Mouse (Mus musculus) cerebellum, postnatal 4 days (tissue): ENCODE results near the gene P2ry14.
"Not testable (repeated sequence)": the region's sequence is repeated elsewhere in the genome, so short reads cannot be mapped to it uniquely, and the experiment has no call there.

Experiments
- DNase-seq, 2 experiments: peaks; one replicate each; pipeline ENCODE4 v3.0.0; 2022; ENCODE audit warnings: low spot score in 2 of 2, mixed read lengths in 1 of 2

P2ry14 gene

GRCm38 (mm10) chr3:59104462-59104861, 49.0 kb downstream of the P2ry14 start:
- no peak for DNase-seq

- no peak for DNase-seq
Observed at GRCm38 (mm10) chr3:59102146-59102545, 51.3 kb downstream of the P2ry14 start.

- DNase-seq = no peak
Observed at GRCm38 (mm10) chr3:59101218-59101986, 52.0 kb downstream of the P2ry14 start, which contains the start of gene Gpr171. Gpr171 (minus strand) TSS chr3:59101821.

DNA sequence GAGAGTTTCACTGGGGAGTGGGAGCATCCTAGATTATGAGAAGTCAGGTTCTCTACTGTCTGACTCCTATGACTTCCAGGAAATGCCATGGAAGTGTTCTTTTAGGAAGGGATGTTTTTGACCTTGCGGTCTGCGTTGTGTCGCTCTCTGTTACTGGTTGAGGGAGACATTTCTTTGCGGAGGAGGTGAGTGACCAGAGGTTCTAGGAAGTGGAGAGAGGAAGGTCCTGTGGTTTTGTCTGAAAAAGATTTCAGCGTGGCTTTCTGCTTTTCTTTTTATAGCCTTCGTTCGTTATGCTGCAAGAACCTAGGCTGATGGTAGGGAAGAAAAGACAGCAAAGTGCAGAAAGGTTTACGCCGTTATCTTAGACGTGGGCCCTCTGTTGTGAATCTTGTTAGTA, 54.9 kb downstream of the P2ry14 start:
- DNase-seq = no peak

DNA sequence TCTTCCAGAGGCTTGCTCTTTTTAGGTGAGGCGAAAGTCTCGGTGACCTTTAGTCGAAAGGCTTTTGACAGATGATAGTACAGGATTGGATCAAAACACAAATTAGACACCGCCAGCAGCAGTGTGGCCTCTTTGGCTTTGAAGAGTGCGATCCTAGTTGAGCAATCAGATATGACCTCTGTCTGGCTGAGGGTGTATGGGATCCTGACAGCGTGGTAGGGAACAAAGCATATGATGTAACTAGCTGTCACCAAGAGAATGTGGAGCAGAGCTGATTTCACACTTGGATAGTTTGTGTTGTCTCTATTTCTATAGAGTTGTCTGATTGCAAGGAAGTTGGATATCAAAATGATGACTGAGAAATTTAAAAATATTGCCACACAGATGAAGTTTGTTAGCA, 56.0 kb downstream of the P2ry14 start:
- no peak for DNase-seq

- DNase-seq = no peak
Observed at GRCm38 (mm10) chr3:59092702-59093101, 60.7 kb downstream of the P2ry14 start.

- no peak for DNase-seq
Observed at GRCm38 (mm10) chr3:59080919-59081318, 72.5 kb downstream of the P2ry14 start.

- DNase-seq = no peak
Observed at GRCm38 (mm10) chr3:59080293-59080916, 73.0 kb downstream of the P2ry14 start.

DNA sequence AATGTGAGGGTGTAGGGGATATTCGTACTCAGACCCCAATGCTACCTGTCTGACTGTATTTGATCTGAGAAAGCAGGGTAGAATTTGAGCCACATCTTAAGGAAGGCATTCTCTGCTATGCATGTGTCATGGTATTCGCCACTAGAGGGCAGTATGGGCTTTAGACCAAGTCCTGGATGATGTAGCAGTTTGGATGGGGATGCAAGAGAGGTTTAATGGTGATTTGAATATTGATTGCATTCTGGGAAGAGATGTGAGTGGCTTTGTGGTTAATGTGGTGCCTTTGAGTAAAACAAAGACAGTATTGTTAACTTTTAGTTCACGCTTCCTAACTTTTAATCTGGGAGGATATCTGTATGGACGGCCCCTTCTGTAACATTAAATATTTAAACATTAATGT, 74.1 kb downstream of the P2ry14 start:
- peak in 1 of 2 experiments; percentile 14 for DNase-seq

DNA sequence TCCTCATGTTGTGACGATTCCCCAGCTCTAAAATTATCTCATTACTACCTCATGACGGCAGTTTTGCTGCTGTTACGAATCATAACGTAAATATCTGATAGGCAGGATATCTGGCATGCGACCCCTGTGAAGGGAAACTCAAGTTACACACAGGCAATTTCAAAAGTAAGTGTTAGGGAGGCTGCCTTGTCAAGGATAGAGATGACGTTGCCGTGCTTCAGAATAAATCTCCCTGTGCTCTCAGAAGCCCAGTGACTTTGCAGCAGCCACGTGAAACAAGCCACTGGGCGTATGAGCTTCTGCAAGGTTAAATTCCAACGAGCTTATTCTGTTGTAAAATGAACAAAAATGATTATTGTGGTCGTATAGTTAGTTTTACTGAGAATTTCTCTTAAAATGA, 74.8 kb downstream of the P2ry14 start:
- DNase-seq = no peak

DNA sequence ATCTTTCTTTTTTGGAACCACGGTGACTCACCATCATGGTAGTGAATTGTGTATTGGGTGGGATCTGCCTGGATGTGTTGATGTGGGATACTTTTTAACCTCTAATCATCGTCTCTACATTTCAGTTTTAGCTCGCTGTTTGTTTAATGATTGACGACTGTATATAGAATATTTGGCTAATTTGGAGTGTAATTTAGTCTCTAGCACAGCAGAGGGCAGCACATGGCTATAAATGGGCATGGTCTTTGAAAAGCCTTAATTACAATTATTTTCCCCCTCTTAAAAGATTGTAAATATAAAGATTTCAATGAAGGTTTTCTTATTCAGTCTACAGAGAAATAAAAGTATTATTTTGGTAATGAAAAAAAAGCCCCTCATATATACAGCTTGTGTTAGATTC, 76.1 kb downstream of the P2ry14 start:
- no peak for DNase-seq

- not testable (repeated sequence) for DNase-seq
Observed at GRCm38 (mm10) chr3:59069071-59069470, 84.3 kb downstream of the P2ry14 start.

DNA sequence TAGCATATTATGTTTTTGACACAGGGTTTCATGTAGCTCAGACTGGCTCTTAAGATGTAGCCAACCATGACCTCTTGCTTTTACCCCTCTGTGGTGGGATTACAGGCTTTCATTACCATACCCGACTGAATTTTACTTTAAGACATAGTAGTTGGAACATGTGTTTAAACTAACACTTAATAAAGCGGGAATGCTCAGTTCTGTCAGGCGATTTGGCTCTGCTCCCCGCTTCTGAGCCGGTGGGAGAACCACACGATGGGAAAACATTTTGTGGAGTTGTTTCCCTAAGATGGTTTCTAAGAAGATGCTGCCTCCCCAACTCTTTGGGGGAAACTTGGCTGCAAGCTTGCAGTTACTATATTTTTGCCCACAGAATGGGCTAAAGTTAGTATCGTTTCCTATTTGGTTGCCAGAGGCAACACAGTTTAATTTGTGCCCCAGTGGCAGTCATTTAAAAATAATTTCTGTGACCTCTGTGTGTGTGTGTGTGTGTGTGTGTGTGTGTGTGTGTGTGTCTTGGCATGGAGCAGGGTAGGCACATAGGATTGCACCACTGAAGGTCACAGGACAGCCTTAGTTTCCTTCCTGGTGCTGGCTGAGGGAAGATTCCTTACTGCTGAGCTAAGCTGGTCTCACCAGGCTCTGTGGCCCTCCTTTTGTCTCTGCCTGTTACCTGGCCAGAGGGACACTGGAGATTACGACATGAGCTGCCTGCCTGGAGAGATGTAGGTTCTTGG, 86.7 kb downstream of the P2ry14 start:
- DNase-seq = no peak

DNA sequence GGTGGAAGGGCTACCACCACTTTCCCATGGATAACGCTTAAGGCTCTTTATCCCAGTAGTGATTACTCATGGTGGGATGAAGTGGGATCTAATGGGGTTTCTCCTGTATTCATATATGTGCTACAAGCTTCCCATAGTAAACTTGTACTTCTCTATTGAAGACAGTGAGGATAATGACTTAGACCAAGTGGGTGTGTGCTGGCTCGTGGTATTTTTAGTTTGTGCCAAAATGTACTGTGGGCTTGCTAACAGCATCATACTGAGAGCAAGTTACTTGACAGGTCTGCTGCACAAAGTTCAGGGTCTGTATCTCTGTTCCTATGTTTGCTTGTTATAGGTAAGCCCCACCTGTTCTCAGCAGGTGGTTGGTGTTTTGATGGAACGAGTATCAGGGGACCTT, 87.5 kb downstream of the P2ry14 start:
- no peak for DNase-seq
